Mouse (Mus musculus) intestine, embryonic 16.5 days (tissue): ENCODE measurements around the gene Ptprk. TPM values are rescaled to one million over a fixed set of nuclear protein-coding genes. Genes with fewer than 3 reads are reported as not detected.

Experiments used
- ATAC-seq: fragments of 200-750 bp; cut with Nextera tagmentation; 2 replicates; pipeline ENCODE4 v1.8.0; 2017; ENCODE audit warnings: moderate TSS enrichment, moderate library complexity
- H3K27ac ChIP-seq: fragments of 300-500 bp; sonication (generic); 2 replicates; pipeline ENCODE4 v1.5.1; 2014; ENCODE audit warnings: mild to moderate bottlenecking, low read length
- H3K27me3 ChIP-seq: fragments of 300-500 bp; sonication (generic); replicated peaks from 2 replicates; pipeline ENCODE4 v1.6.1; 2014; ENCODE audit warnings: low read length, control low read depth, mixed read lengths; ENCODE audit not compliant: control insufficient read depth, insufficient read depth
- H3K36me3 ChIP-seq: fragments of 300-500 bp; sonication (generic); 2 replicates; pipeline ENCODE4 v1.6.1; 2014; ENCODE audit warnings: low read length, control low read depth; ENCODE audit not compliant: control insufficient read depth, insufficient read depth
- H3K4me1 ChIP-seq: fragments of 300-500 bp; sonication (generic); 2 replicates; pipeline ENCODE4 v1.6.1; 2014; ENCODE audit warnings: low read length, control low read depth, mixed read lengths; ENCODE audit not compliant: control insufficient read depth, insufficient read depth
- H3K4me2 ChIP-seq: fragments of 300-500 bp; sonication (generic); 2 replicates; pipeline ENCODE4 v1.6.1; 2014; ENCODE audit warnings: low read depth, low read length, control low read depth
- H3K4me3 ChIP-seq: fragments of 300-500 bp; sonication (generic); 2 replicates; pipeline ENCODE4 v1.5.1; 2014; ENCODE audit warnings: mild to moderate bottlenecking, low read length
- H3K9ac ChIP-seq: fragments of 300-500 bp; sonication (generic); 2 replicates; pipeline ENCODE4 v1.6.1; 2014; ENCODE audit warnings: low read depth, low read length
- H3K9me3 ChIP-seq: fragments of 300-500 bp; sonication (generic); 2 replicates; pipeline ENCODE4 v1.6.1; 2016; ENCODE audit warnings: low read length, control low read depth; ENCODE audit not compliant: control insufficient read depth
- WGBS: fragments of 180-500 bp; shearing (Covaris S2); extraction: QIAGEN DNeasy Blood & Tissue Kit; methylation state at CpG from one replicate; pipeline ENCODE4 v1.1.7; 2014; 5-methylcytosine and 5-hydroxymethylcytosine counted together
- polyA plus RNA-seq: library from polyadenylated mRNA; unstranded; fragments of >200 nt; fragmentation: Nextera tagmentation; extraction: Ambion mirVana; gene quantifications from 2 replicates; pipeline ENCODE4 v1.2.1, GENCODE M21; 2015

Gene Ptprk
- polyA plus RNA-seq, 1 experiment from 2014 or later, result 34.6 TPM

GRCm38 (mm10) chr10:28128011-28128410 is 53.4 kb downstream of the Ptprk start:
- Histone ChIP-seq H3K9ac (no peak overlapping the region), H3K9me3 (no peaks in the 10 kb centered on the region), H3K4me3 (no peak overlapping the region), H3K27ac (no peak overlapping the region), H3K36me3 (no peaks in the 10 kb centered on the region), H3K4me1 (peaks cover 2% of the 10 kb centered on the region; the same call in 1 of the 2 replicates), H3K4me2 (no peak overlapping the region), H3K27me3 (no peaks in the 10 kb centered on the region)
- no peak for ATAC-seq
- WGBS, result 73% methylated on average over 5 of the region's 5 CpGs

- no peak overlapping the region for H3K4me3 ChIP-seq
- H3K9me3 ChIP-seq, result no peaks in the 10 kb centered on the region
- no peak overlapping the region for H3K27ac ChIP-seq
- H3K4me2 ChIP-seq, result no peak overlapping the region
- H3K27me3 ChIP-seq, result no peaks in the 10 kb centered on the region
- H3K9ac ChIP-seq, result no peak overlapping the region
- 52% methylated on average over 4 of the region's 4 CpGs for WGBS
- no peaks in the 10 kb centered on the region for H3K36me3 ChIP-seq
- peaks cover 2% of the 10 kb centered on the region; the same call in 1 of the 2 replicates for H3K4me1 ChIP-seq
- ATAC-seq, result peak; percentile 69
Measured at GRCm38 (mm10) chr10:28128450-28128849, 53.8 kb downstream of the Ptprk start.

- no peaks in the 10 kb centered on the region for H3K27me3 ChIP-seq
- H3K9ac ChIP-seq, result no peak overlapping the region
- no peak overlapping the region for H3K4me2 ChIP-seq
- peaks cover 2% of the 10 kb centered on the region; the same call in 1 of the 2 replicates for H3K4me1 ChIP-seq
- ATAC-seq, result no peak
- H3K27ac ChIP-seq, result no peak overlapping the region
- H3K36me3 ChIP-seq, result no peaks in the 10 kb centered on the region
- 85% methylated on average over 9 of the region's 9 CpGs for WGBS
- no peak overlapping the region for H3K4me3 ChIP-seq
- H3K9me3 ChIP-seq, result no peaks in the 10 kb centered on the region
Measured at GRCm38 (mm10) chr10:28130422-28130821, 55.8 kb downstream of the Ptprk start.

GRCm38 (mm10) chr10:28133770-28134169 is 59.1 kb downstream of the Ptprk start:
- ATAC-seq, result no peak
- Histone ChIP-seq H3K27me3 (no peaks in the 10 kb centered on the region), H3K27ac (no peak overlapping the region), H3K4me2 (no peak overlapping the region), H3K9ac (no peak overlapping the region), H3K4me3 (no peak overlapping the region), H3K9me3 (no peaks in the 10 kb centered on the region), H3K36me3 (no peaks in the 10 kb centered on the region), H3K4me1 (no peaks in the 10 kb centered on the region)
- WGBS, result 81% methylated on average over 4 of the region's 4 CpGs

- H3K9ac ChIP-seq, result no peak overlapping the region
- no peaks in the 10 kb centered on the region for H3K36me3 ChIP-seq
- no peak overlapping the region for H3K4me3 ChIP-seq
- 77% methylated on average over 4 of the region's 4 CpGs for WGBS
- no peak overlapping the region for H3K27ac ChIP-seq
- H3K4me2 ChIP-seq, result no peak overlapping the region
- no peaks in the 10 kb centered on the region for H3K9me3 ChIP-seq
- no peaks in the 10 kb centered on the region for H3K27me3 ChIP-seq
- no peaks in the 10 kb centered on the region for H3K4me1 ChIP-seq
- no peak for ATAC-seq
Measured at GRCm38 (mm10) chr10:28138399-28138798, 63.8 kb downstream of the Ptprk start.

GRCm38 (mm10) chr10:28144459-28144858 is 69.8 kb downstream of the Ptprk start:
- H3K4me3 ChIP-seq, result no peak overlapping the region
- 77% methylated on average over 1 of the region's 1 CpGs for WGBS
- no peaks in the 10 kb centered on the region for H3K27me3 ChIP-seq
- ATAC-seq, result no peak
- H3K4me1 ChIP-seq, result no peaks in the 10 kb centered on the region
- H3K36me3 ChIP-seq, result no peaks in the 10 kb centered on the region
- no peak overlapping the region for H3K4me2 ChIP-seq
- no peak overlapping the region for H3K27ac ChIP-seq
- no peaks in the 10 kb centered on the region for H3K9me3 ChIP-seq
- no peak overlapping the region for H3K9ac ChIP-seq

DNA sequence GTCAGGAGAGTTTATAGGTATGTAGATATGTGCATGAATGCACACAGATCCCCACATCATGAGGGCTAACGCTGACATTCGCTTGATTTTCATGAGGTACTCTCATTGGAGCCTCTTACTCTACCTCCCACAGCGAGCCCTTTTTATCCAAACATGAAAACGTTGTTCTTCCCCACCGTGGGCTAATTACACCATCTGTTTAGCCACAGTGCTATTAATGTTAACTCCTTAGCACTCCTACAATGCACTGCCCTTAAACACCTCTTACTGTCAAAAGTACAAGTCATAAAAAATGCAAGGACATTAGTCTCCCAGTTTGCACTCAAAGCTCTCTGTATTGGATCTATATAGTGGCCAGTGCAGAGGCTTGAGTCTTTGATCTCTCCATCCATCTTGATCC is 70.7 kb downstream of the Ptprk start:
- Histone ChIP-seq H3K36me3 (no peaks in the 10 kb centered on the region), H3K27ac (no peak overlapping the region), H3K4me1 (no peaks in the 10 kb centered on the region), H3K4me3 (no peak overlapping the region), H3K9me3 (no peaks in the 10 kb centered on the region), H3K4me2 (no peak overlapping the region), H3K9ac (no peak overlapping the region), H3K27me3 (no peaks in the 10 kb centered on the region)
- 59% methylated on average over 5 of the region's 5 CpGs for WGBS
- no peak for ATAC-seq

- Histone ChIP-seq H3K27me3 (no peaks in the 10 kb centered on the region), H3K4me1 (no peaks in the 10 kb centered on the region), H3K4me3 (no peak overlapping the region), H3K9me3 (no peaks in the 10 kb centered on the region), H3K27ac (no peak overlapping the region), H3K4me2 (no peak overlapping the region), H3K36me3 (no peaks in the 10 kb centered on the region), H3K9ac (no peak overlapping the region)
- 69% methylated on average over 20 of the region's 20 CpGs for whole genome bisulfite sequencing
- 0 out of 2 replicates have a peak, but pooled peaks have one; percentile 36 for ATAC-seq
Measured at GRCm38 (mm10) chr10:28155688-28156685, 81.4 kb downstream of the Ptprk start.

DNA sequence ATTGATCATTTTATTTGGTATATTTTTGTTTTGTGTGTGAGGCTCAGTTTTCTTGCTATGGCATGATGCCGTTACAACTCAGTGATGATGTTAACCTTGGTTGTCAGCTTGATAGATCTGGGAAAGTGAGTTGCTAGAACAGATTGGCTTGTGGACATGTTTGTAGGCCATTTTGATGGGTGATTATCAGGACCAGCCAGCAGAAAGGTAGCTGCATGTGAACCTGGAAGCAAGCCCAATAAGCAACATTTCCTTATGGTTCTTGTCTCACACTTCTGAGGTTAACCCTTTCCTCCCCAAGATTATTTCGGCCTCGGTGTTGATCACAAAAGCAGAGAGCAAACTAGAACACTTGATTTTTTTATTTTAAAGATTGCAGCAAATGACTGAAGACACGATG is 85.1 kb downstream of the Ptprk start:
- Histone ChIP-seq H3K4me3 (no peak overlapping the region), H3K9ac (no peak overlapping the region), H3K4me1 (0 out of 2 replicates have a peak, but pooled peaks cover 3% of the 10 kb centered on the region), H3K4me2 (no peak overlapping the region), H3K9me3 (no peaks in the 10 kb centered on the region), H3K36me3 (no peaks in the 10 kb centered on the region), H3K27ac (no peak overlapping the region), H3K27me3 (no peaks in the 10 kb centered on the region)
- no peak for ATAC-seq
- 85% methylated on average over 4 of the region's 4 CpGs for WGBS
